Mouse (Mus musculus): Measurements from ENCODE around the gene Arhgef38.

The Arhgef38 gene

GRCm38 (mm10) chr3:133092274-133092853 is 142.4 kb downstream of the Arhgef38 start:
- no peak for DNase-seq (ENCODE audit: low spot score in 2 of 2)

GRCm38 (mm10) chr3:133091664-133092273 is 143.0 kb downstream of the Arhgef38 start, which contains the start of the genes Ints12 and Gstcd:
Gene Ints12, plus strand, starts transcription at chr3:133091840.
Gene Gstcd, minus strand, starts transcription at chr3:133092033.
- DNase-seq (ENCODE audit: low spot score in 2 of 2): peak; percentile 79 to 89

GRCm38 (mm10) chr3:133091121-133091663 is 143.6 kb downstream of the Arhgef38 start:
- DNase-seq (ENCODE audit: low spot score in 2 of 2): no peak

- no peak for DNase-seq (ENCODE audit: low spot score in 2 of 2)
Observed at GRCm38 (mm10) chr3:133090247-133091120, 144.3 kb downstream of the Arhgef38 start.

GRCm38 (mm10) chr3:133085858-133086257 is 148.9 kb downstream of the Arhgef38 start:
- no peak for DNase-seq (ENCODE audit: low spot score in 2 of 2)

- no peak for DNase-seq (ENCODE audit: low spot score in 2 of 2)
Observed at GRCm38 (mm10) chr3:133082736-133083135, 152.0 kb downstream of the Arhgef38 start.

- DNase-seq (ENCODE audit: low spot score in 2 of 2): no peak
Observed at GRCm38 (mm10) chr3:133075560-133075959, 159.2 kb downstream of the Arhgef38 start.
